Mouse (Mus musculus): ENCODE measurements around the gene Alkbh8. TPM values are rescaled to one million over a fixed set of nuclear protein-coding genes. Genes with fewer than 3 reads are reported as not detected.

The Alkbh8 gene
- total RNA-seq, 1 experiment from 2014 or later = 30.9 TPM

Other genes starting within 250 kb of the Alkbh8 start
- gene Cwf19l2, start 68.5 kb downstream of the Alkbh8 start, total RNA-seq (2017) = 48.6 and 49.7 TPM in 2 replicates
- not detected in 2 replicates for gene Gucy1a2, start 197.6 kb downstream of the Alkbh8 start, total RNA-seq (2017)